Mouse (Mus musculus): ENCODE data around the gene Nell2.
"Not testable (repeated sequence)": the region's sequence is repeated elsewhere in the genome, so short reads cannot be mapped to it uniquely, and the experiment has no call there.

The Nell2 gene

GRCm38 (mm10) chr15:95527948-95528861 lies at the start of gene Nell2:
Gene Nell2 (minus strand): TSS chr15:95528559.
- no peak for DNase-seq (ENCODE audit: low spot score)

- DNase-seq (ENCODE audit: low spot score): no peak
These were observed 46.3 kb upstream of the Nell2 start for GRCm38 (mm10) chr15:95574661-95575060.

- no peak for DNase-seq (ENCODE audit: low spot score)
These were observed 41.2 kb upstream of the Nell2 start for GRCm38 (mm10) chr15:95569606-95570005.

- no peak for DNase-seq (ENCODE audit: low spot score)
These were observed 36.8 kb upstream of the Nell2 start for GRCm38 (mm10) chr15:95565160-95565559.

- no peak for DNase-seq (ENCODE audit: low spot score)
These were observed 32.9 kb upstream of the Nell2 start for GRCm38 (mm10) chr15:95561303-95561702.

GRCm38 (mm10) chr15:95550011-95550410 lies 21.7 kb upstream of the Nell2 start:
- DNase-seq (ENCODE audit: low spot score): no peak

- DNase-seq (ENCODE audit: low spot score): no peak
These were observed 14.3 kb upstream of the Nell2 start for GRCm38 (mm10) chr15:95542632-95543031.

GRCm38 (mm10) chr15:95536724-95537123 lies 8.4 kb upstream of the Nell2 start:
- DNase-seq (ENCODE audit: low spot score): no peak

- DNase-seq (ENCODE audit: low spot score): no peak
These were observed 7.9 kb upstream of the Nell2 start for GRCm38 (mm10) chr15:95536230-95536629.

- DNase-seq (ENCODE audit: low spot score): no peak
These were observed 6.3 kb upstream of the Nell2 start for GRCm38 (mm10) chr15:95534644-95535043.

- no peak for DNase-seq (ENCODE audit: low spot score)
These were observed 855 bp downstream of the Nell2 start for GRCm38 (mm10) chr15:95527461-95527947.

GRCm38 (mm10) chr15:95526626-95527411 lies 1.5 kb downstream of the Nell2 start:
- DNase-seq (ENCODE audit: low spot score): no peak

- DNase-seq (ENCODE audit: low spot score): no peak
These were observed 2.4 kb downstream of the Nell2 start for GRCm38 (mm10) chr15:95525997-95526396.

GRCm38 (mm10) chr15:95518204-95518603 lies 10.2 kb downstream of the Nell2 start:
- DNase-seq (ENCODE audit: low spot score): no peak

- DNase-seq (ENCODE audit: low spot score): not testable (repeated sequence)
These were observed 15.1 kb downstream of the Nell2 start for GRCm38 (mm10) chr15:95513306-95513705.

GRCm38 (mm10) chr15:95495666-95496065 lies 32.7 kb downstream of the Nell2 start:
- no peak for DNase-seq (ENCODE audit: low spot score)

GRCm38 (mm10) chr15:95495193-95495592 lies 33.2 kb downstream of the Nell2 start:
- DNase-seq (ENCODE audit: low spot score): no peak

- DNase-seq (ENCODE audit: low spot score): no peak
These were observed 36.2 kb downstream of the Nell2 start for GRCm38 (mm10) chr15:95492201-95492600.

- DNase-seq (ENCODE audit: low spot score): no peak
These were observed 39.2 kb downstream of the Nell2 start for GRCm38 (mm10) chr15:95489174-95489573.

GRCm38 (mm10) chr15:95487961-95488360 lies 40.4 kb downstream of the Nell2 start:
- no peak for DNase-seq (ENCODE audit: low spot score)

GRCm38 (mm10) chr15:95482002-95482401 lies 46.4 kb downstream of the Nell2 start:
- no peak for DNase-seq (ENCODE audit: low spot score)

- no peak for DNase-seq (ENCODE audit: low spot score)
These were observed 46.8 kb downstream of the Nell2 start for GRCm38 (mm10) chr15:95481585-95481984.

GRCm38 (mm10) chr15:95476440-95476839 lies 51.9 kb downstream of the Nell2 start:
- no peak for DNase-seq (ENCODE audit: low spot score)

Measured in spleen, adult 12 weeks (tissue).